Mouse (Mus musculus) left cerebral cortex, postnatal 14 days (tissue): ENCODE data around the gene Lmx1b. TPM values are rescaled to one million over a fixed set of nuclear protein-coding genes. Genes with fewer than 3 reads are reported as not detected.

Experiments used
- DNase-seq, 2 experiments: peaks; one replicate each; pipeline ENCODE4 v3.0.0; 2021 to 2022; ENCODE audit warnings: low spot score in 2 of 2, mixed read lengths in 1 of 2
- intact Hi-C: fragments of 180-260 bp; cut with DNase I; formaldehyde crosslinking; loops from one replicate; pipeline ENCODE4 v1.15.1; 2025
- total RNA-seq, 2 experiments: library from RNA; stranded (reverse); gene quantifications; 2 replicates each; pipeline ENCODE4 v1.2.3; 2021

Gene Lmx1b
- total RNA-seq, 2 experiments from 2014 or later, result 0.42 to 0.59 TPM

GRCm38 (mm10) chr2:33631708-33632343, 8.5 kb downstream of the Lmx1b start:
- no peak for DNase-seq
- intact Hi-C loops, result no loop called here

GRCm38 (mm10) chr2:33631022-33631707, 9.1 kb downstream of the Lmx1b start:
- intact Hi-C loops, result no loop called here
- DNase-seq, result no peak

- intact Hi-C loops, result no loop called here
These were observed 10.0 kb downstream of the Lmx1b start for GRCm38 (mm10) chr2:33630081-33631021.

GRCm38 (mm10) chr2:33629641-33630040, 10.7 kb downstream of the Lmx1b start:
- DNase-seq, result no peak
- intact Hi-C loops, result no loop called here

More at GRCm38 (mm10) chr2:33630081-33631021, 10.0 kb downstream of the Lmx1b start:
- no peak for DNase-seq

- DNase-seq, result no peak
These were observed 11.5 kb downstream of the Lmx1b start for GRCm38 (mm10) chr2:33628791-33629190.

GRCm38 (mm10) chr2:33627058-33627375, 13.3 kb downstream of the Lmx1b start:
- DNase-seq, result no peak
- intact Hi-C loops, result no loop called here

More at GRCm38 (mm10) chr2:33628791-33629190, 11.5 kb downstream of the Lmx1b start:
- intact Hi-C loops, result no loop called here

- no peak for DNase-seq
- intact Hi-C loops, result no loop called here
These were observed 13.9 kb downstream of the Lmx1b start for GRCm38 (mm10) chr2:33626262-33627057.

- intact Hi-C loops, result no loop called here
- DNase-seq, result peak in 1 of 2 experiments; percentile 43
These were observed 22.6 kb downstream of the Lmx1b start for GRCm38 (mm10) chr2:33617670-33618069.

- intact Hi-C loops, result no loop called here
These were observed 23.9 kb downstream of the Lmx1b start for GRCm38 (mm10) chr2:33616411-33616843.

GRCm38 (mm10) chr2:33615843-33616344, 24.4 kb downstream of the Lmx1b start:
- DNase-seq, result no peak
- intact Hi-C loops, result no loop called here

More at GRCm38 (mm10) chr2:33616411-33616843, 23.9 kb downstream of the Lmx1b start:
- DNase-seq, result peak; percentile 64 to 74

- no peak for DNase-seq
- intact Hi-C loops, result no loop called here
These were observed 34.6 kb downstream of the Lmx1b start for GRCm38 (mm10) chr2:33605487-33606256.

GRCm38 (mm10) chr2:33604846-33605486, 35.3 kb downstream of the Lmx1b start:
- intact Hi-C loops, result no loop called here
- DNase-seq, result no peak

GRCm38 (mm10) chr2:33600520-33600919, 39.8 kb downstream of the Lmx1b start:
- no peak for DNase-seq
- intact Hi-C loops, result no loop called here

GRCm38 (mm10) chr2:33597384-33597783, 42.9 kb downstream of the Lmx1b start:
- DNase-seq, result no peak
- intact Hi-C loops, result no loop called here

GRCm38 (mm10) chr2:33595085-33595423, 45.3 kb downstream of the Lmx1b start:
- intact Hi-C loops, result no loop called here
- DNase-seq, result no peak

- DNase-seq, result no peak
- intact Hi-C loops, result no loop called here
These were observed 45.9 kb downstream of the Lmx1b start for GRCm38 (mm10) chr2:33594181-33595084.
